21 mouse cellular contexts compared by ENCODE assay signal in genomic region chr12:86046141-86046540, GRCm38 (mm10). TPM values are rescaled to one million over a fixed set of nuclear protein-coding genes. Genes with fewer than 3 reads are reported as not detected.
A peak's percentile ranks its signal among the peaks of the same experiment; 100 is the strongest.
DNase-seq lines count a peak whose midpoint lies in the region; ATAC-seq and TF ChIP-seq lines count a peak whose summit lies in the region.
"Had no signal": no experiment of that assay in that cellular context is flagged by ENCODE, and none has a peak within 500 bp of the region (broad histone marks: within the 10 kb centered on the region; RNA-seq: fewer than 3 reads in every experiment).

No protein-coding gene starts in this region.

- TF ChIP-seq CTCF in G1E (IDR thresholded peaks at IDR 0.05; ENCODE audit: low read depth, low read length) = 0 out of 2 replicates have a peak, but pooled peaks have one; percentile 6

- H3K27ac ChIP-seq in midbrain, embryonic 11.5 days (ENCODE audit: low read depth, low read length) = no peak overlapping the region
- H3K27ac ChIP-seq: forebrain, embryonic 13.5 days; layer of hippocampus, adult 2 months; lung, embryonic 15.5 days had no signal

- 81% methylated on average over 5 of the region's 5 CpGs for WGBS in midbrain, embryonic 11.5 days

- no peak overlapping the region for H3K4me3 ChIP-seq in G1E (ENCODE audit: low read depth, low read length)
- no peak overlapping the region for H3K4me3 ChIP-seq in midbrain, embryonic 11.5 days (ENCODE audit: low read depth, low read length)
- H3K4me3 ChIP-seq: forebrain, embryonic 13.5 days; heart, embryonic 12.5 days; layer of hippocampus, adult 2 months; lung, embryonic 15.5 days had no signal

- H3K27me3 ChIP-seq in G1E (ENCODE audit: insufficient read depth, low read length) = no peaks in the 10 kb centered on the region
- H3K27me3 ChIP-seq in midbrain, embryonic 11.5 days (ENCODE audit: control insufficient read depth, insufficient read depth, low read length) = no peaks in the 10 kb centered on the region
- H3K27me3 ChIP-seq: forebrain, embryonic 13.5 days; heart, embryonic 12.5 days; lung, embryonic 15.5 days had no signal

- DNase-seq in thymus, postnatal 0 days (ENCODE audit: low spot score) = peak; percentile 47
- no peak for DNase-seq in thymus, postnatal 36 days
- DNase-seq in G1E (ENCODE audit: low spot score) = no peak
- DNase-seq in midbrain, embryonic 11.5 days (ENCODE audit: low spot score, missing footprints) = no peak
- no peak for DNase-seq in heart, postnatal 36 days
- DNase-seq: adrenal gland, adult 2 months; cerebellum, adult 8-10 months; heart, adult 11 months; heart, postnatal 14 days; kidney, adult 2 months; kidney, postnatal 10 days; left cerebral cortex, postnatal 4 days; liver; retina, postnatal 1 day had no signal

- H3K9ac ChIP-seq in midbrain, embryonic 11.5 days (ENCODE audit: low read length) = no peak overlapping the region
- H3K9ac ChIP-seq: forebrain, embryonic 13.5 days; heart, embryonic 12.5 days; lung, embryonic 15.5 days had no signal

- peaks cover 49% of the 10 kb centered on the region for H3K36me3 ChIP-seq in G1E (replicated peaks)
- H3K36me3 ChIP-seq in midbrain, embryonic 11.5 days (ENCODE audit: control insufficient read depth, insufficient read depth, low read length) = no peaks in the 10 kb centered on the region

- H3K4me2 ChIP-seq in midbrain, embryonic 11.5 days = no peak overlapping the region
- H3K4me2 ChIP-seq: forebrain, embryonic 13.5 days; heart, embryonic 12.5 days; lung, embryonic 15.5 days had no signal

- no peak for ATAC-seq in G1E (ENCODE audit: extremely low read depth, insufficient number of reproducible peaks, low FRiP score, poor library complexity, severe bottlenecking)
- ATAC-seq in megakaryocyte, adult 5-6 weeks (ENCODE audit: poor library complexity, severe bottlenecking) = 0 out of 2 replicates have a peak, but pooled peaks have one; percentile 27
- ATAC-seq in erythroid progenitor cell, adult 5-6 weeks (replicated peaks; ENCODE audit: low FRiP score, poor library complexity, severe bottlenecking) = no peak
- ATAC-seq in midbrain, embryonic 11.5 days (ENCODE audit: low FRiP score) = no peak
- ATAC-seq: forebrain, embryonic 13.5 days; hindbrain, embryonic 16.5 days had no signal

- intact Hi-C loops in heart, postnatal 36 days (cut with DNase I) = no loop called here

- H3K4me1 ChIP-seq in G1E (ENCODE audit: insufficient read depth, low read depth, low read length) = peaks cover 5% of the 10 kb centered on the region
- 0 out of 2 replicates have a peak, but pooled peaks cover 2% of the 10 kb centered on the region for H3K4me1 ChIP-seq in midbrain, embryonic 11.5 days (ENCODE audit: control insufficient read depth, insufficient read depth, low read length)
- H3K4me1 ChIP-seq: forebrain, embryonic 13.5 days; lung, embryonic 15.5 days had no signal

- H3K9me3 ChIP-seq in G1E (replicated peaks) = peaks cover 12% of the 10 kb centered on the region
- H3K9me3 ChIP-seq in midbrain, embryonic 11.5 days (ENCODE audit: control insufficient read depth, low read length) = no peaks in the 10 kb centered on the region
- H3K9me3 ChIP-seq: forebrain, embryonic 13.5 days; lung, embryonic 15.5 days had no signal

RNA-seq across cellular contexts. Expression of gene Tgfb3, which starts 32.7 kb away (rescaled TPM):
- polyA plus RNA-seq in thymus, postnatal 0 days (2015; fragmentation: Nextera tagmentation; extraction: Ambion mirVana) = 2.6 and 2.9 TPM in 2 replicates
- total RNA-seq in G1E (2014; fragmentation: Nextera tagmentation) (0.75 and 0.83 TPM in 2 replicates), G1E (2017) (0.44 and 0.99 TPM in 2 replicates)
- 0.14 and 0.15 TPM in 2 replicates for polyA plus RNA-seq in G1E (2012)
- 0.25 TPM in 1 of 2 replicates, not detected in the other for total RNA-seq in megakaryocyte, adult 5-6 weeks (2015)
- total RNA-seq in megakaryocyte, adult 5-6 weeks (2017) = not detected in 2 replicates
- not detected in 2 replicates for total RNA-seq in erythroid progenitor cell, adult 5-6 weeks (2015; ENCODE audit: low replicate concordance)
- not detected in 2 replicates for total RNA-seq in erythroid progenitor cell, adult 5-6 weeks (2017; ENCODE audit: low replicate concordance)
- polyA plus RNA-seq in midbrain, embryonic 11.5 days (2014; fragmentation: Nextera tagmentation; extraction: Ambion mirVana) = 3.5 and 4.6 TPM in 2 replicates
- 10 to 100 TPM; 14.4 to 15.2 TPM for total RNA-seq in heart, postnatal 36 days (2021)

RNA-seq across cellular contexts. Expression of gene Ift43, which starts 36.2 kb away (rescaled TPM):
- 13.6 and 15.6 TPM in 2 replicates for polyA plus RNA-seq in thymus, postnatal 0 days (2015; fragmentation: Nextera tagmentation; extraction: Ambion mirVana)
- total RNA-seq in G1E (2014; fragmentation: Nextera tagmentation) = not detected in 2 replicates
- 0.93 and 0.99 TPM in 2 replicates for total RNA-seq in G1E (2017)
- polyA plus RNA-seq in G1E (2012) = 0.09 and 0.12 TPM in 2 replicates
- 0.49 and 0.91 TPM in 2 replicates for total RNA-seq in megakaryocyte, adult 5-6 weeks (2015)
- 0.37 TPM in 1 of 2 replicates, not detected in the other for total RNA-seq in megakaryocyte, adult 5-6 weeks (2017)
- not detected in 2 replicates for total RNA-seq in erythroid progenitor cell, adult 5-6 weeks (2015; ENCODE audit: low replicate concordance)
- total RNA-seq in erythroid progenitor cell, adult 5-6 weeks (2017; ENCODE audit: low replicate concordance) = not detected in 2 replicates
- polyA plus RNA-seq in midbrain, embryonic 11.5 days (2014; fragmentation: Nextera tagmentation; extraction: Ambion mirVana) = 89.8 and 95.4 TPM in 2 replicates
- total RNA-seq in heart, postnatal 36 days (2021) = 10 to 100 TPM; 25.4 to 26.0 TPM

Comparison
In these comparisons a context has a peak if more than half of its experiments do, and no peak if none do; other contexts are left out.
1. RNA of gene Tgfb3, which starts 32.7 kb away (total RNA-seq): 14.4 to 15.2 TPM in heart, postnatal 36 days; 0.44 to 0.99 TPM in G1E, 0.25 TPM in megakaryocyte, adult 5-6 weeks and not detected in erythroid progenitor cell, adult 5-6 weeks; every median in the first group is over 4 times any median in the second.
2. RNA of gene Ift43, which starts 36.2 kb away (total RNA-seq): 25.4 to 26.0 TPM in heart, postnatal 36 days; 0.93 to 0.99 TPM in G1E, 0.37 to 0.91 TPM in megakaryocyte, adult 5-6 weeks and not detected in erythroid progenitor cell, adult 5-6 weeks; every median in the first group is over 10 times any median in the second.